Mouse (Mus musculus) heart, embryonic 10.5 days (tissue): ENCODE results near the gene Capn15. TPM values are rescaled to one million over a fixed set of nuclear protein-coding genes. Genes with fewer than 3 reads are reported as not detected.

Source experiments
- DNase-seq: peaks from one replicate; pipeline ENCODE4 v3.0.0-alpha.2; 2017; ENCODE audit warnings: low spot score
- H3K27ac ChIP-seq: fragments of 300-500 bp; sonication (generic); 2 replicates; pipeline ENCODE4 v1.5.1; 2016; ENCODE audit warnings: mild to moderate bottlenecking
- H3K27me3 ChIP-seq: fragments of 300-500 bp; sonication (generic); 2 replicates; pipeline ENCODE4 v1.6.1; 2016; ENCODE audit warnings: mild to moderate bottlenecking; ENCODE audit not compliant: poor library complexity, insufficient read depth, severe bottlenecking
- H3K36me3 ChIP-seq: fragments of 300-500 bp; sonication (generic); 2 replicates; pipeline ENCODE4 v1.6.1; 2016; ENCODE audit warnings: mild to moderate bottlenecking, moderate library complexity
- H3K4me1 ChIP-seq: fragments of 300-500 bp; sonication (generic); 2 replicates; pipeline ENCODE4 v1.6.1; 2016; ENCODE audit warnings: mild to moderate bottlenecking
- H3K4me3 ChIP-seq: fragments of 300-500 bp; sonication (generic); 2 replicates; pipeline ENCODE4 v1.5.1; 2016; ENCODE audit warnings: mild to moderate bottlenecking, moderate library complexity
- H3K9me3 ChIP-seq: fragments of 300-500 bp; sonication (generic); 2 replicates; pipeline ENCODE4 v1.6.1; 2016; ENCODE audit warnings: mild to moderate bottlenecking, moderate library complexity
- WGBS: fragments of 180-500 bp; shearing (Covaris S2); methylation state at CpG from one replicate; pipeline ENCODE4 v1.1.7; 2016; 5-methylcytosine and 5-hydroxymethylcytosine counted together
- polyA plus RNA-seq: library from polyadenylated mRNA; unstranded; fragments of >200 nt; fragmentation: Nextera tagmentation; extraction: Ambion mirVana; gene quantifications from 2 replicates; pipeline ENCODE4 v1.2.1, GENCODE M21; 2016

The Capn15 gene
- polyA plus RNA-seq, 1 experiment from 2014 or later: 21.4 TPM

GRCm38 (mm10) chr17:25984066-25984465 lies 1.5 kb downstream of the Capn15 start:
- Histone ChIP-seq H3K4me3 (peak overlapping the region; percentile 84), H3K27me3 (no peaks in the 10 kb centered on the region), H3K9me3 (no peaks in the 10 kb centered on the region), H3K36me3 (peaks cover 13% of the 10 kb centered on the region; the same call in 1 of the 2 replicates), H3K27ac (no peak overlapping the region), H3K4me1 (peaks cover 38% of the 10 kb centered on the region)
- 100% methylated on average over 1 of the region's 1 CpGs for WGBS
- no peak for DNase-seq

- Histone ChIP-seq H3K4me1 (peaks cover 38% of the 10 kb centered on the region), H3K4me3 (no peak overlapping the region), H3K27me3 (no peaks in the 10 kb centered on the region), H3K9me3 (no peaks in the 10 kb centered on the region), H3K36me3 (peaks cover 8% of the 10 kb centered on the region; the same call in 1 of the 2 replicates), H3K27ac (no peak overlapping the region)
- WGBS: 88% methylated on average over 3 of the region's 3 CpGs
- DNase-seq: no peak
Observed at GRCm38 (mm10) chr17:25982913-25983312, 2.7 kb downstream of the Capn15 start.

GRCm38 (mm10) chr17:25980854-25981253 lies 4.7 kb downstream of the Capn15 start:
- H3K4me1 ChIP-seq: peaks cover 38% of the 10 kb centered on the region
- H3K9me3 ChIP-seq: no peaks in the 10 kb centered on the region
- H3K36me3 ChIP-seq: peaks cover 8% of the 10 kb centered on the region; the same call in 1 of the 2 replicates
- WGBS: 83% methylated on average over 5 of the region's 5 CpGs
- no peaks in the 10 kb centered on the region for H3K27me3 ChIP-seq
- no peak overlapping the region for H3K4me3 ChIP-seq
- no peak overlapping the region for H3K27ac ChIP-seq
- DNase-seq: no peak

GRCm38 (mm10) chr17:25979829-25980738 lies 5.5 kb downstream of the Capn15 start:
- Histone ChIP-seq H3K9me3 (no peaks in the 10 kb centered on the region), H3K27ac (no peak overlapping the region), H3K27me3 (no peaks in the 10 kb centered on the region), H3K4me1 (peaks cover 38% of the 10 kb centered on the region), H3K4me3 (no peak overlapping the region), H3K36me3 (peaks cover 9% of the 10 kb centered on the region; the same call in 1 of the 2 replicates)
- WGBS: 87% methylated on average over 5 of the region's 5 CpGs
- no peak for DNase-seq

GRCm38 (mm10) chr17:25970954-25971707 lies 14.5 kb downstream of the Capn15 start:
- 84% methylated on average over 4 of the region's 4 CpGs for WGBS
- Histone ChIP-seq H3K36me3 (peaks cover 17% of the 10 kb centered on the region; the same call in 1 of the 2 replicates), H3K4me3 (no peak overlapping the region), H3K9me3 (no peaks in the 10 kb centered on the region), H3K27me3 (no peaks in the 10 kb centered on the region), H3K4me1 (peaks cover 7% of the 10 kb centered on the region), H3K27ac (no peak overlapping the region)
- DNase-seq: no peak

- 94% methylated on average over 9 of the region's 9 CpGs for WGBS
Observed at GRCm38 (mm10) chr17:25970448-25970847, 15.1 kb downstream of the Capn15 start.

GRCm38 (mm10) chr17:25968176-25968575 lies 17.4 kb downstream of the Capn15 start:
- Histone ChIP-seq H3K27ac (no peak overlapping the region), H3K4me1 (peaks cover 6% of the 10 kb centered on the region)
- 80% methylated on average over 1 of the region's 1 CpGs for WGBS

More at GRCm38 (mm10) chr17:25970448-25970847, 15.1 kb downstream of the Capn15 start:
- Histone ChIP-seq H3K4me3 (no peak overlapping the region), H3K36me3 (peaks cover 17% of the 10 kb centered on the region), H3K27me3 (no peaks in the 10 kb centered on the region), H3K27ac (no peak overlapping the region), H3K9me3 (no peaks in the 10 kb centered on the region), H3K4me1 (peaks cover 7% of the 10 kb centered on the region)
- DNase-seq: no peak

GRCm38 (mm10) chr17:25967652-25968051 lies 17.9 kb downstream of the Capn15 start:
- no peak overlapping the region for H3K4me3 ChIP-seq
- H3K9me3 ChIP-seq: no peaks in the 10 kb centered on the region
- peaks cover under 1% of the 10 kb centered on the region for H3K4me1 ChIP-seq
- 74% methylated on average over 3 of the region's 3 CpGs for WGBS
- no peak for DNase-seq
- no peak overlapping the region for H3K27ac ChIP-seq
- no peaks in the 10 kb centered on the region for H3K27me3 ChIP-seq
- peaks cover 35% of the 10 kb centered on the region for H3K36me3 ChIP-seq

More at GRCm38 (mm10) chr17:25968176-25968575, 17.4 kb downstream of the Capn15 start:
- Histone ChIP-seq H3K36me3 (peaks cover 34% of the 10 kb centered on the region), H3K9me3 (no peaks in the 10 kb centered on the region), H3K27me3 (no peaks in the 10 kb centered on the region), H3K4me3 (no peak overlapping the region)
- DNase-seq: no peak

GRCm38 (mm10) chr17:25964271-25964670 lies 21.3 kb downstream of the Capn15 start:
- WGBS: 84% methylated on average over 7 of the region's 7 CpGs
- H3K4me3 ChIP-seq: no peak overlapping the region
- peaks cover 64% of the 10 kb centered on the region for H3K36me3 ChIP-seq
- no peaks in the 10 kb centered on the region for H3K9me3 ChIP-seq
- H3K27ac ChIP-seq: no peak overlapping the region
- H3K4me1 ChIP-seq: no peaks in the 10 kb centered on the region
- no peak for DNase-seq
- H3K27me3 ChIP-seq: no peaks in the 10 kb centered on the region

GRCm38 (mm10) chr17:25962413-25962905 lies 23.1 kb downstream of the Capn15 start:
- Histone ChIP-seq H3K36me3 (peaks cover 82% of the 10 kb centered on the region), H3K9me3 (no peaks in the 10 kb centered on the region), H3K27me3 (no peaks in the 10 kb centered on the region), H3K4me1 (no peaks in the 10 kb centered on the region), H3K27ac (no peak overlapping the region), H3K4me3 (no peak overlapping the region)
- 93% methylated on average over 7 of the region's 7 CpGs for WGBS
- DNase-seq: no peak

- Histone ChIP-seq H3K4me1 (no peaks in the 10 kb centered on the region; the same call in 1 of the 2 replicates), H3K4me3 (no peak overlapping the region), H3K27ac (no peak overlapping the region), H3K9me3 (no peaks in the 10 kb centered on the region), H3K27me3 (no peaks in the 10 kb centered on the region), H3K36me3 (peaks cover 83% of the 10 kb centered on the region)
- DNase-seq: peak; percentile 92
- whole genome bisulfite sequencing: 87% methylated on average over 5 of the region's 5 CpGs
Observed at GRCm38 (mm10) chr17:25961566-25961965, 24.0 kb downstream of the Capn15 start.

GRCm38 (mm10) chr17:25959630-25960467 lies 25.7 kb downstream of the Capn15 start:
- H3K4me1 ChIP-seq: no peaks in the 10 kb centered on the region; the same call in 1 of the 2 replicates
- no peak for DNase-seq
- peaks cover 1% of the 10 kb centered on the region for H3K27me3 ChIP-seq
- peaks cover 73% of the 10 kb centered on the region for H3K36me3 ChIP-seq
- 90% methylated on average over 23 of the region's 23 CpGs for WGBS
- H3K4me3 ChIP-seq: no peak overlapping the region
- peak overlapping the region; percentile 31; the same call in 1 of the 2 replicates for H3K27ac ChIP-seq
- H3K9me3 ChIP-seq: no peaks in the 10 kb centered on the region
